27 mouse cellular contexts compared by ENCODE assay signal in the genomic region with DNA sequence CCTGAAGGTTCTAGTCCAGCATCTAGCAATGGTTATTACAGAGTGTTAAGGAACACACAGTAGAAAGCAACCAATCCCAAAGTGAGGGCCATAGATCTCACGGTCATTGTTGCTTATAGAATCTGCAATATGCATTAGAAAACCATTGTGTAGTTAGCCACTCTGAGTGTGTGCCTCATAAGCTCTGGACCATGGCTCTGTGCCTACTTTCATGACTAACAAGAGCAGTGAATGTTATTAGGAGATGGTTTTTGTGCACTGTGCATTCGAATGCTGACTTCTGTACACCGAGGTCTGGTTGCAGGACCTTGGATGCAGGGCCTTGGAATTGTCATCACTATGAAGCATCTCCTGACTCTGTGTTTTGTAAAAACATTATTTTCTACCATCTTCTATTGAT. TPM values are rescaled to one million over a fixed set of nuclear protein-coding genes. Genes with fewer than 3 reads are reported as not detected.
"Had no signal": no experiment of that assay in that cellular context is flagged by ENCODE, and none has a peak within 500 bp of the region (broad histone marks: within the 10 kb centered on the region; RNA-seq: fewer than 3 reads in every experiment).

No protein-coding gene starts in this region.

- ATAC-seq: forebrain, embryonic 13.5 days; forebrain, embryonic 14.5 days; forebrain, embryonic 15.5 days; forebrain, embryonic 16.5 days; forebrain, postnatal 0 days had no signal

- H3K9me3 ChIP-seq: embryonic facial prominence, embryonic 10.5 days; embryonic facial prominence, embryonic 12.5 days; embryonic facial prominence, embryonic 13.5 days; embryonic facial prominence, embryonic 15.5 days; forebrain, embryonic 10.5 days; forebrain, embryonic 12.5 days; forebrain, embryonic 13.5 days; forebrain, embryonic 15.5 days; heart, embryonic 10.5 days had no signal

- H3K4me3 ChIP-seq: embryonic facial prominence, embryonic 10.5 days; embryonic facial prominence, embryonic 12.5 days; embryonic facial prominence, embryonic 13.5 days; embryonic facial prominence, embryonic 15.5 days; erythroblast, embryonic 14.5 days; forebrain, embryonic 10.5 days; forebrain, embryonic 12.5 days; forebrain, embryonic 13.5 days; forebrain, embryonic 15.5 days; gastrocnemius, adult 2 months; heart, adult 2 months; heart, embryonic 10.5 days had no signal

- H3K4me1 ChIP-seq: embryonic facial prominence, embryonic 10.5 days; embryonic facial prominence, embryonic 12.5 days; embryonic facial prominence, embryonic 13.5 days; embryonic facial prominence, embryonic 15.5 days; forebrain, embryonic 13.5 days; forebrain, embryonic 15.5 days; heart, embryonic 10.5 days had no signal

- H3K27me3 ChIP-seq: embryonic facial prominence, embryonic 12.5 days; embryonic facial prominence, embryonic 15.5 days; forebrain, embryonic 12.5 days; forebrain, embryonic 15.5 days had no signal

- H3K27ac ChIP-seq: embryonic facial prominence, embryonic 10.5 days; embryonic facial prominence, embryonic 12.5 days; embryonic facial prominence, embryonic 13.5 days; embryonic facial prominence, embryonic 15.5 days; forebrain, embryonic 10.5 days; forebrain, embryonic 12.5 days; forebrain, embryonic 13.5 days; forebrain, embryonic 15.5 days; gastrocnemius, adult 2 months; heart, adult 2 months; heart, embryonic 10.5 days had no signal

- H3K36me3 ChIP-seq: embryonic facial prominence, embryonic 10.5 days; embryonic facial prominence, embryonic 12.5 days; embryonic facial prominence, embryonic 13.5 days; embryonic facial prominence, embryonic 15.5 days; forebrain, embryonic 10.5 days; forebrain, embryonic 12.5 days; forebrain, embryonic 15.5 days; heart, embryonic 10.5 days had no signal

- H3K4me2 ChIP-seq: embryonic facial prominence, embryonic 12.5 days; embryonic facial prominence, embryonic 13.5 days; embryonic facial prominence, embryonic 15.5 days; forebrain, embryonic 12.5 days; forebrain, embryonic 13.5 days; forebrain, embryonic 15.5 days had no signal

- DNase-seq: cerebellum, adult 9-11 months; cerebellum, postnatal 10 days; cerebellum, postnatal 14 days; cerebellum, postnatal 25 days; cerebellum, postnatal 36 days; embryo, embryonic 11 days; forebrain, postnatal 0 days; gastrocnemius, adult 2 months; gastrocnemius, postnatal 10 days; gastrocnemius, postnatal 14 days; gastrocnemius, postnatal 25 days; gastrocnemius, postnatal 36 days; heart, adult 11 months; heart, adult 18-20 months; heart, adult 2 months had no signal

- H3K9ac ChIP-seq: embryonic facial prominence, embryonic 12.5 days; embryonic facial prominence, embryonic 13.5 days; embryonic facial prominence, embryonic 15.5 days; forebrain, embryonic 12.5 days; forebrain, embryonic 13.5 days; forebrain, embryonic 15.5 days; forebrain, postnatal 0 days had no signal

RNA-seq across cellular contexts. Expression of a gene that starts 9.9 kb away (rescaled TPM):
- polyA plus RNA-seq: erythroblast, embryonic 14.5 days had no signal
